Mouse (Mus musculus) bone marrow macrophage, adult 2 months (primary cell): ENCODE measurements around the gene Deaf1. TPM values are rescaled to one million over a fixed set of nuclear protein-coding genes. Genes with fewer than 3 reads are reported as not detected.
A peak's percentile ranks its signal among the peaks of the same experiment; 100 is the strongest.

ENCODE experiments used
- H3K27ac ChIP-seq: 2 replicates; pipeline ENCODE4 v1.5.1; 2012; ENCODE audit warnings: low read depth, low read length; ENCODE audit not compliant: insufficient read depth
- H3K4me1 ChIP-seq: 2 replicates; pipeline ENCODE4 v1.6.1; 2012; ENCODE audit warnings: low read length; ENCODE audit not compliant: control insufficient read depth, insufficient read depth
- H3K4me3 ChIP-seq: 2 replicates; pipeline ENCODE4 v1.5.1; 2012; ENCODE audit warnings: mild to moderate bottlenecking, low read length, moderate library complexity; ENCODE audit not compliant: insufficient read depth
- CTCF ChIP-seq: IDR thresholded peaks from 2 replicates; pipeline ENCODE4 v1.5.1; 2012; ENCODE audit warnings: low read depth, mild to moderate bottlenecking, low read length, moderate library complexity
- POLR2A ChIP-seq: IDR thresholded peaks from 2 replicates; pipeline ENCODE4 v1.6.1; 2012; ENCODE audit warnings: mild to moderate bottlenecking, low read depth, low read length, borderline replicate concordance
- polyA plus RNA-seq: library from polyadenylated mRNA; stranded (reverse); fragments of >200 nt; gene quantifications from 2 replicates; pipeline ENCODE4 v1.2.4, GENCODE M21; 2012; ENCODE audit not compliant: missing spikeins, insufficient read depth, insufficient read length

The Deaf1 gene
- polyA plus RNA-seq, 1 experiment = 37.4 TPM

DNA sequence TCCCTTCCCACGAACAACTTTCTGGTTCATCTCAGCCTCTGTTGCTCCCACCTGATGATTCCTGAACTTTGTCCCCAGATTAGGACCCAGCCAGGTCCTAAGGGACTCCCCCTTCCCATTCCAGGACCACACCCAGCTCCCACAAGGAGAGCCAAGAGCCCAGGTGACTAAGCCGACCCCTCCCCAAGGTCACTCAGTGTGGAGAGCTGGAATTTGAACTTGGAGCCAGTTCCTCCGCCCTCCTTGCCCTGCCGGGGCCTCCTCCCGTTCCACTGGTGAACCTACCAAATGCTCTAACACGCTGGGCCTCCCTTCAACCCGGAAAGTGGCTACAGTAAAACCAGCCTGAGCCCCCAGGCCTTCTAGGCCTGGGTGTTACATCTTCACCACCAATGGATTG is 12.5 kb upstream of the Deaf1 start:
- H3K4me1 ChIP-seq = no peaks in the 10 kb centered on the region
- TF ChIP-seq CTCF = no peak
- no peak for TF ChIP-seq POLR2A
- no peak overlapping the region for H3K4me3 ChIP-seq
- H3K27ac ChIP-seq = no peak overlapping the region

DNA sequence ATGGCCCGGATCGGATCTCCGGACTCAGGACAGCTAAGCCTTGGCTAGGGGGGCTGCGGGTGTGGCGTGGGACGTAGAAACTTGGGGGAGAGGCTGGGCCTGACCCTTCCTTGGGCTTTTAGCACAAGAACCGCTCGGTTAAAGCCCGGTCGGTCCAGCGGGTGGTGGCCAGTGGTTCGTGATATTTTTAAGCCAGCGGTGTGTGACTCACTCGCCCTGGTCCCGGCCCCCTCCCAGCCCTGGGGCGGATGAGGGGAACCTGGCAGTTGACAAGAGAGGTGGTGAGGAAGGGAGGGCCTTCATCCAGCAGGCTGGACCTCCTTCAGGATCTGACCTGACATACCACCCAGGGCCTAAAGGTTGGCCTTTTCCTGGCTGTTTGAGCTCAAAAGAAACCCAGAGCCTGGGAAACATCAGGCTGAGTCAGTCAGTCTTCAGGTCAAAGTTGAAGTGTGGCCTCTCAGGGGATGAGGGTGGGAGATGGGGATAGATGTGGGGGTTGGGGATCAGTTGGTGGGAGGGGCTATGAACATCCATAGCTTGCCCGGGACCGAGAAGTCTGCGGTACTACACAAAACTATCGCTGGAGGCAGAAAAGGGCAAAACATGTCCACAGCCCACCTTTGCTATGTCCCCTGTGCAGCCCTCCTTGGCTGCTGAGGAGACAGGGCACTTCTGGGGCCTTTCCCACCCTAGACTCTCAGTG is 11.9 kb upstream of the Deaf1 start:
- Histone ChIP-seq H3K27ac (no peak overlapping the region), H3K4me3 (no peak overlapping the region), H3K4me1 (no peaks in the 10 kb centered on the region)
- TF ChIP-seq POLR2A (no peak), CTCF (no peak)

DNA sequence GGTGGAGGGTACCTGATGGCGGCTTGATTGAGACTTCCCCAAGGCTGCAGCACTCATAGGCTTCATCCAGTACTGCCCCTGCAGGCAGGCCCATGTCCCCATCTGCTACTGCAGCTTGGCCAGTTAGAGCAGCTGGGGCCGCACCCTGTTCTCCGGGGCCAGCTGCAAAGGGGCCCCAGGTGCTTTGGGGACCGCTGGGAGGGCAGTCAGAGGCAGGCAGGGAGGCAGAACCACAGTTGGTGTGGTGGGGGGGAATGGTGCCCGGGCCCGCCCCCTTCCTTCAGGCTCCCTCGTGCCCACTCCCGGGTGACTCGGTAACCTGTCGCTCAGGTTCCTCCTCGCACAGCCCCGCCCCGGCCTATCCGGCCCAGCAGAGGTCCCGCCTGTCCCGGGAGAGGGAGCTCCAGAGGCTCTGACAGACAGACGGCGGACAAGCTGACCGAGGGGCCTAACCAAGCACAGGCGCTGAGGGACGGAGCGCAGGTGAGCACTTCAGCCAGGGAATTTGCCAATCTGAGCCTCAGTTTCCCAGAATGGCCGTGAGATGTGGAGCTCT is 11.2 kb upstream of the Deaf1 start, which contains the start of gene Eps8l2:
Eps8l2 (plus strand) TSS at position 305 of the 556 bp plus-strand sequence.
- no peak within 1 kb of the TSS for H3K4me3 ChIP-seq
- no peaks in the 10 kb centered on the region for H3K4me1 ChIP-seq
- TF ChIP-seq CTCF (no peak), POLR2A (no peak)
- no peak within 1 kb of the TSS for H3K27ac ChIP-seq

DNA sequence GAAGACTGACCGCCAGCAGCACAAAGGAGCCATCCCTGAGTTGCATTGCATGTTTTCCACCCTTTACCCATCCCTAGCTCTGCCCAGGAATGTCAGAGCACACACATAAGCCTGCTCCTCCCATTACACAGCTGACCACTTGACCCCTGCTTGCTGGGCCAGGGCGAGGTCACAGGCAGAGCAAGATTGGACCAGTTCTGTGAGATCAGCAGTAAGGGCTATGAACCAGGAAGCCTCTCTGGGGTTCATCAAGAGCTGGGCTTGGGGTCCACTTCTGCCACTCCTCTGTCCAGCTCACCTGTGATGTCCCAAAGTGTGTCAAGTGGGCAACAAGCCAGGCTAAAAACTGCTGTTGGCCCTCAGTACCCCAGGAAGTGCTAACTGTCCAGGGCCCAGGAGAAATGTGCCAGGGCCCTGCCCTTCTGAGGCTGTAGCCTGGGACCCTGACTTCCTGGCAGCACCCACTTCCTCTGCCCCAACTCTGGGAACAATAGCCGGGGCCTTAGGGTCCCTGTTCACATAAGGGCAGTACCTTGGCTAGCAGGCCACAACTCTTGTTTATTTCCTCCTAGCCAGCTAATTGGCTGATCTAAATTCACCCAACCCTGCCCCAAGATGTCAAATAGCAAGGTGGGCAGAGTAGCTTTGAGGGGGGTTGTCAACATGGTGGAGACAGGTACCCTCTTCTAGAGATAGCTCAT is 10.4 kb upstream of the Deaf1 start:
- no peak overlapping the region for H3K27ac ChIP-seq

DNA sequence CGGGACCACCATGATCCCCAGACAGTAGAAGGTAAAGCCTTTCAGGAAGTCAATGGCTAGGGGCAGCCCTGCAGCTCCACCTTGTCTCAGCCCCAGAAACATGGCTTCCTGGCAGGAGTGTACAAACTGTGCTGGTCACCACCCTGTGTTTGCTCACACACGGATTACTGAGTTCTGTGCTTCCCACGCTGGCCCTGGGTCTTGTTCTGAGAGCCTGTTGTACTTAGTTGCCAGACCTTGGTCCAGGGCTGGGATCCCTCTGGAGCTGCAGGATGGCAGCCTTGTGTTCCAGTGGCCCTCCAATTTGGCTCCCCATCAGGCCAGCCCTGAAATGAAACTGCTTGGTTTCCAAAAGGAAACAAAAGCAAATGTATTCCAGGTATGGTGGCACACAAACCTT is 8.8 kb upstream of the Deaf1 start:
- Histone ChIP-seq H3K4me1 (no peaks in the 10 kb centered on the region), H3K27ac (no peak overlapping the region), H3K4me3 (no peak overlapping the region)
- TF ChIP-seq POLR2A (no peak), CTCF (no peak)

More for the DNA sequence above, 10.4 kb upstream of the Deaf1 start:
- no peak overlapping the region for H3K4me3 ChIP-seq
- no peak for TF ChIP-seq CTCF
- TF ChIP-seq POLR2A = no peak
- H3K4me1 ChIP-seq = no peaks in the 10 kb centered on the region

DNA sequence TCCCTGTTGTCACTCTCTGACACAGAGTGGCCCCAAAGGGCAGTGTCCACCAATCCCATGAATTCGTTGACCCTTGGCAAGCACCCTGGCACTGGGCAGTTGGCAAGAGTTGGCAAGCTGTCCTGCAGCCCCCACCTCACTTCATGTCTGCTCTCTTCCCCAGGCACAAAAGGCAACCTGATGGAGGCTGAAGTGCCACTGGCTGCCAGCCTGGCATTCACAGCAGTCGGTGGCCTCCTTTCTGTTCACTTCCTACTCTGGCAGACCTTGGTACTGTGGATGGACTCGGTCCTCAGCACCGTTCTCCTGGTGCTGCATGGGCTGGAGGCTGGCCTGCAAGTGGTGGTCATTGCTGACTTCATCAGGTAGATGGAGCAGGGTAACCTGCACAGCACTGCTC is 8.2 kb upstream of the Deaf1 start:
- H3K4me1 ChIP-seq = no peaks in the 10 kb centered on the region
- H3K4me3 ChIP-seq = no peak overlapping the region
- H3K27ac ChIP-seq = no peak overlapping the region
- no peak for TF ChIP-seq CTCF
- TF ChIP-seq POLR2A = no peak

DNA sequence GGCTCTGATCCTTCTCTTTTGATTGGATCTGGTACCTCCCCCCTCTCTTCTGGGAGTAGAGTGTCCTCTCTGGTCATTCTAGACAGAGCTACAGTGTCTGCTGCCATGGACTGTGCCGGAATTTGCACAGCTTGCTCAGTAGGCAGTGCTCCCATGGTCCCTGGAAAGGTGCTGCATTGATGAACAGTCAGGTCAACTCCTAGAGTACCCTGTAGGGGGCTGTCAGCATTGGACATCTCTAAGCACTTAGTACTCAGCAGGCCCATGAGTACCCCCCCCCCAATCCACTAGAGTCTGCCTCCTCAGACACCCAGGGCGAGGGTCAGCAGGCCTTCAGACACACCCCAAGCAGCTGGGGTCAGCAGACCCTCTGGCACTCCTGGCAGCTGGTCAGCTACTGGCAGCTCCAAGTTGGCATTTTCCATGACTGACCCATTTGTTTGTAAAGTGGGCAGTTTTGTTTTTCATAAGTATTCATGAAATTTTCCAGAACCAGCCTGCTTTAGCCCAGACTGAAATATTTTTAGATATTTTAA is 7.6 kb upstream of the Deaf1 start:
- Histone ChIP-seq H3K4me1 (no peaks in the 10 kb centered on the region), H3K27ac (no peak overlapping the region), H3K4me3 (no peak overlapping the region)
- TF ChIP-seq CTCF (no peak), POLR2A (no peak)

DNA sequence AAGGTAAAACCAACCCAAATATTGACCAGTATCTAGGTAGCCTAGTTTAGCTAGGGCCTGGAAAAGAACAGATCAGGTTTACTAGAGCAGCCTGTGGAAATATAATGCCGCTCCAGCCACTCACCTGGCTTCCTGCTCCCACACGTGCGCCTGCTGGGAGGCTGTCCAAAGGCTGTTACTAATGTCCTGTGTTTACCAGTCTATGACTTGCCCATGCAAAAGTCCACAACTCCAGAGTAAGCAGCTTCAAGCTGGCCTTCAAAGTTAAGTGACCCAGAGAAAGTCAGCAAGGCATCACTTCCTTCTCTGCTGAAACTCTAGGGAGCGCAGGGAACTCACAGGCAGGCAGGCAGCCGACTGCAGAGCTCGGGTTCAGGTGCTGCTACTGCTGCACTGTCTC is 4.5 kb upstream of the Deaf1 start:
- Histone ChIP-seq H3K4me3 (no peak overlapping the region), H3K4me1 (peaks cover 6% of the 10 kb centered on the region), H3K27ac (no peak overlapping the region)
- TF ChIP-seq POLR2A (no peak), CTCF (no peak)

DNA sequence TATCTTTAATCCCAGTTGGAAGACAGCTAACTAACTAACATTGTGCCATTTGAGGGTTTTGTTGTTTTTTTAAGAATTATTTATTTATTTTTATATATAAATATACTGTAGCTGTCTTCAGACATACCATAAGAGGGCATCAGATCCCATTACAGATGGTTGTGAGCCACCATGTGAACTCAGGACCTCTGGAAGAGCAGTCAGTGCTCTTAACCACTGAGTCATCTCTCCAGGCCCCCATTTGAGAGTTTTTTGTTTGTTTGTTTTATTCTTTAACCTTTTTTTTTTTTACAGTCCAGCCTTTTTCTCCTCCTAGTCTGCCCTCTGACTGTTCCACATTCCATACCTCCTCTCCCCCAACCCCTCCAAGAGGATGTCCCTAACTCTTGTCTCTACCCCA is 3.2 kb upstream of the Deaf1 start:
- Histone ChIP-seq H3K4me3 (no peak overlapping the region), H3K4me1 (peaks cover 17% of the 10 kb centered on the region), H3K27ac (no peak overlapping the region)
- no peak for TF ChIP-seq POLR2A
- TF ChIP-seq CTCF = no peak

DNA sequence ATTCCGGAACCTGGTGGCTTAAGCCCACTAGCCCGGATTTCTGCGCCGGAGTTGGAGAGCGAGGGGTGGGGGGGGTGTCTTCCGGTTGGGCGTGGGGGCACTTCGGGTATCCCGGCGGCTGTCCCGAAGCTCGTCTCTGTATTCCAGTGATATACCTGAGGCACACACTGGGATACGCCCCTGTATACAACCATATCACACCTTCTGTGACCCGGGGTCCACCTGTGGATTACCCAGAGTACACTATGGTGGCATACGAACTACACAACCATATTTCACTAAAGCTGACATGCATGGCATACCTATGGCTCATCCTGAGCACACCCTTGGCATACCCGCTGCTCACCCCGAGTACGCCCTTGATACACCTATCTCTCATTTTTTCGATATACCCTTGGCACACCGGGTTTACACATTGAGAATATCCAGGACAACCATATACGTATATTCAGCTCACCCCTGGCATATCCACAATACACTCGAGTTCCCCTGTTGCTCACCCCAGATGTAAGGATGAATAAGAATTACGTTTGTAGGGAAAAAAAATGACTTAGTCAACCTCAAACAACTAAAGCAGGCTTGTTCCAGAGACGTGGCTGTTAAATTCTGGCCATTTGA is 992 bp upstream of the Deaf1 start:
- H3K27ac ChIP-seq = peak overlapping the region; percentile 67
- peaks cover 17% of the 10 kb centered on the region for H3K4me1 ChIP-seq
- TF ChIP-seq POLR2A (no peak), CTCF (no peak)
- H3K4me3 ChIP-seq = peak overlapping the region; percentile 85
